Mouse (Mus musculus): ENCODE data around the gene Msrb3. TPM values are rescaled to one million over a fixed set of nuclear protein-coding genes. Genes with fewer than 3 reads are reported as not detected.
A peak's percentile ranks its signal among the peaks of the same experiment; 100 is the strongest.

The Msrb3 gene
- total RNA-seq, 2 experiments from 2014 or later = 3.4 to 4.6 TPM

GRCm38 (mm10) chr10:120895899-120896289 lies 3.0 kb downstream of the Msrb3 start:
- no peak for DNase-seq

DNA sequence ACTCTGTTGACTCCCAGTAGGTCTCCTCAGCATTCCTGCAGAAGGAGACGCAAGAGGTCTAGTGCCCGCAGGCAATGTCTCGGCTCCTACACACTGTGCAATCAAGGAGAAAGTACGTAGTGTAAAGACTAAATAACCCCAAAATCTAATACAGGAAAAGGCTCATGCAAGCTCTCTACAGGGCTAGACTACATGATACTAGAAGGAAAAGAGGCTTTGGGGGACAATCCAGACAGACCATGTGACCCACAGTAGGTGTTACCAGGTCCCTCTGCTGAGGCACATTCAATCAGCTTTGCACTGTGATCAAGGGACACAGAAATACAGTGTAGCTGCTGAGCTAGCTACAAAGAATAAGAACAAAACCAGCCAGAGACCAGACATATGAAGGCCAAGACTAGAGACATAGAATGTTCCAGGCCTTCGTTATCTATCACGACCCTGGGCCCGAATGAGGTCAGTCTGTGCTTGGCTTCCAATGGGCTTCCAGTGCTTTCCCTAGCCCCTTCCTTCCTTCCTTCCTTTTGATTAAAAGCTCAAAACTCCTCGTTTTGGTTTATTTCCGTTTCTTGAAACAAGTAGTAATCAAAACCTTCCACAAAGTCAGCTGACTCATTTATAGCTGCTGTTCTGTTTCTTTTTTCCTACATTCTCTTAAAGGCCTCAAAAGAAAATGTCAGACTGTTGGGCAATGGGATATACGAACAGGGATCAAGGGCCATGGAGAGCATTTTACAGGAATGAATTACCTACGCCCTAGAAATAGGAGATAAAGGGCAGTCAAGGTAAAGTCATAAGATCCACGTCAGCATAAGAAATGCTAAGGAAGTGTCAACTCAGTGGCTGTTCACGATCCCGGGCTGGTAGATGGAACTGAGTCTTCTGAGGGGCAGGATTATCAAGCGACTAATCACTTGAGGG lies 3.7 kb downstream of the Msrb3 start:
- no peak for DNase-seq

DNA sequence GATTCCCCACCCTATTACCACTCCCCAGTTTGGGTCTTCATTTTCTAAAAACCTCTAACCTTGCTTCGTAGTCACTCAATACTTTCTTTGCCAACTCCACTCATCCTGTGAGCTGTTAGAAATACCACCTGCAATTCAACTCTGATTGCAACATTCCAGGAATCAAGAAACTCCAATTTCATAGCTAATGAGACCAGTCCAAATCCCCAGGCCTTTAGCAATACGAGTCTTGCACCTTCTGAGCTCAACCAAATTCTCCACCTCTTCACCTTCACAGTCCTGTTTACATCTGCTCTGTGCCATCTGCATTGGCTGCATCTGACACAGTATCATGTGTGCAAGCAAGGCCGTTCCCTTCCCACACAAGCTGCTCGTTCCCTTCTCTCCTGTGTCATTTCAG lies 5.0 kb downstream of the Msrb3 start:
- DNase-seq = no peak

- DNase-seq = no peak
Observed at GRCm38 (mm10) chr10:120891131-120891530, 7.8 kb downstream of the Msrb3 start.

GRCm38 (mm10) chr10:120890592-120890991 lies 8.3 kb downstream of the Msrb3 start:
- DNase-seq = no peak

DNA sequence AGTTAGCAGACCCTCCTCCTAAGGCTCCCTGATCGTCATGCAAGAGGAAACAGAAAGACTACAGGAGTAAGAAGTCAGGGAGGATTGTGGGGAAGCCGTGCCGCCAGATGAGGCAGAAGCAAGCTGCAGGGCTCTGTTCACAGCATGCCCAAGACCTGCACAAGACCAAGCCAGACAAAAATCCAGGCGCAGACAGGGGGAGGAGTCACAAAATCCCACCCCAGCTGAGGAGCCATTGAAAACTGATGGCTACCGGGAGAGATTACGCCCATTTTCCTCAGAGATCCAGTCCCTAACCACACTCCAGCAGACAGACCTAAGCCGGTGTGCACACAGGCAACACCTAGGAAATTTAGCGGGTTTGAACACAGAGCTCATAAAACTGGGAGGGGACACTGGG lies 10.4 kb downstream of the Msrb3 start:
- DNase-seq = no peak

DNA sequence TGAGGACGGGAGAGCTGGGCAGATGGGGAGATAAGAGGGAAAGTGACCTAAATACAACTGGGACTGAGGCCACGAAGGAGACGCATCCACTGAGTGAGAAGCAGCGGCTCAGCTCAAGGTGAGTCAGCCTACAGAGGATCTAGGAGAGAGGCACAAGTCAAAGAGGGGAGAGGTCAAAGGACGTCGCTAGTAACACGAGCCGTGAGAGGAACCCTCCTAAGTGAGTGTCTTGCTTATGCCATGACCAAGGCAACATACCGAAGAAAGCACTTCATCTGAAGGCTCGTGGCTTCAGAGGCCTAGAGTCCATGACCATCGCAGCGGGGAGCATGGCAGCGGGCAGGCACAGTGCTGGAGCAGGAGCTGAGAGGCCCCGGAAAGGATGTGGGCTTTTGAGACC lies 14.7 kb downstream of the Msrb3 start:
- no peak for DNase-seq

- DNase-seq = no peak
Observed at GRCm38 (mm10) chr10:120883732-120884131, 15.2 kb downstream of the Msrb3 start.

- no peak for DNase-seq
Observed at GRCm38 (mm10) chr10:120883069-120883415, 15.9 kb downstream of the Msrb3 start.

GRCm38 (mm10) chr10:120882347-120883068 lies 16.4 kb downstream of the Msrb3 start:
- DNase-seq = no peak

GRCm38 (mm10) chr10:120876549-120877270 lies 22.2 kb downstream of the Msrb3 start:
- DNase-seq = no peak

GRCm38 (mm10) chr10:120875672-120876463 lies 23.0 kb downstream of the Msrb3 start:
- peak; percentile 78 to 83 for DNase-seq

DNA sequence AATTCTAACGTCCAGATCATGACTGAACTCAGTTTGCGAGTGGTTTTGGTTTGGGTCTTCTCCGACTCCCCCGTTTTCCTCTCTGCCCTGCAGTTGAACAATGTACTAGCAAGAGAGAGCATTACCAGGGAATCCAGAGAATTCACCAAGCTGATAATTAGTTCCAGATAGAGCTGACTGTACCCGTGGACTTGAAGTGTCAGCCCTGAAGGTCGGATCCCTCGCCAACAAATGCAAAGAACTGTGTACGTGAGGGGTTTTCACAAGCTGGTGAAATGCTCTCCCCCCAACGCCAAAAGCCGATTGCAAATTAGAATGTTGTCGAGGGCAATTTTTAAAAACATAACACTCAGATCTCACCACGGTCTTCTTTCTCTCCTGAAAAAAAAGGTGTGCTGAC lies 24.6 kb downstream of the Msrb3 start:
- no peak for DNase-seq

DNA sequence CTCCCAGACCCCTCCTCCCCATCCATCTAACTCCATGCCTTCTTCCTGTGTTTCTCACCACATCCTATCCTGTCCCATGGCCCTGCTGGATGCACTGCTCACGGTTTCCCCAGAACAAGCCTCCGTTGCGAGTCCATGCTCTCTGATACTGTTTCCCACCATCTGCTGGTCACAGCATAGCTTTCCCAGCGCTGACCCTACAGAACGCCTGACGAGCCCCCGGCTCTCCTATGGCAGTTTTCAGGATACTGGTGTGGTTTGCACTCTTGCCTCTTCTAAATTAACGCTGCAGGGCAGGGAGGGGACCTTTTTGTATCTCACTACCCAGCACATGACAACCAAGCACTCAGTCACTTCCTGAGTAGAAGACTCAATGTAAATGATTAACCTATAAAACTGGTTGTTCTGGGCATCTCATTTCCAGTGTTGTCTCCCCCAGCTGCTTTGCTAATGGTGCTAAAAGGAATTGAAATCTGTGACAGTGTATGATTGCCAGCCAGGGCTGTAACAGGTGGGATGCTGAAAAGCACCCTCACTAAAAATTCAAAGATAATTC lies 25.2 kb downstream of the Msrb3 start:
- no peak for DNase-seq

- DNase-seq = peak; percentile 12 to 23
Observed at GRCm38 (mm10) chr10:120872483-120872862, 26.4 kb downstream of the Msrb3 start.

GRCm38 (mm10) chr10:120871630-120872482 lies 27.0 kb downstream of the Msrb3 start:
- DNase-seq = no peak

DNA sequence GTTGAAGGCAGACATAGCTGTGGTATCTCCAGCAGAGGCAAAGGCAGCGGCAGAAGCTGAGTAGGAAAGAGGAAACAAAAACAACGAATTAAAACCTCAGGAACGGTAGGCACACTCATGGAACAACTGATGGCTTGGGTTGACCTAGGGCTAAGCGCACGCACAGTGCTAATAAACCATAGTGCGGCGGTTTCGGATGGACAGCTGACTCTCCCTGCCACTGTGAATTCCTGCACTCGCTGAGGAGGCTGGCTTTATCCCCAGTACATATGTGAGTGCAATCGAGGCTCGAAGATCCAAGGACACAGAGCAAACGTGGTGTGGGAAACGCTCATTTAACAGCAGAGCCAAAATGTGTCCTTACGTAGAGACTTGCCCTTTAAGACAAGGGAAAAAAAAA lies 27.8 kb downstream of the Msrb3 start:
- no peak for DNase-seq

GRCm38 (mm10) chr10:120869241-120869775 lies 29.6 kb downstream of the Msrb3 start:
- DNase-seq = no peak

DNA sequence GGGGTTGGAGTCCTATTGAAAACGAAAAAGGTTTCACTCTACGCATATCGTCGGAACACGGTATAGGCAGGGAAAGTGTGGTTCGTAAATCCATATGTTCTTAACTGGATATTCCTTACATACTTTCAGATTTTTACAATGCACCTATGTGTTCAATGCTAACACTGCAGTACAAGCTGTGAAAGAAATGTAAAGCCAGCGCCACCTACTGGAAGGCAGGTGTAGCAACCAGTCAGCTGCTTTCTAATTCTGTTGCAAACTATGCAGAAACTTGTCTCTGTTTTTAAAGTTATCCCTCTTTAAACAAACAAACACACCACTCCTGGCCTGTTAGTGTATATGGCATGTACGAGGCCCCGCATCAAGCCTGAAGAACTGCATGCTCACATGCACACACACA lies 34.5 kb downstream of the Msrb3 start:
- DNase-seq = peak; percentile 26 to 48

- DNase-seq = no peak
Observed at GRCm38 (mm10) chr10:120861674-120862073, 37.2 kb downstream of the Msrb3 start.

GRCm38 (mm10) chr10:120861194-120861593 lies 37.7 kb downstream of the Msrb3 start:
- no peak for DNase-seq
